Mouse (Mus musculus) liver, embryonic 14.5 days (tissue): Measurements from ENCODE around the gene Wnt7a. TPM values are rescaled to one million over a fixed set of nuclear protein-coding genes. Genes with fewer than 3 reads are reported as not detected.

ENCODE experiments used
- ATAC-seq: fragments of 200-750 bp; cut with Nextera tagmentation; 2 replicates; pipeline ENCODE4 v1.8.0; 2017; ENCODE audit warnings: moderate number of reproducible peaks, mild to moderate bottlenecking, moderate library complexity; ENCODE audit not compliant: insufficient read depth
- DNase-seq, 3 experiments: peaks; one replicate each; pipeline ENCODE4 v3.0.0-alpha.2; 2012 to 2013; ENCODE audit warnings: low read depth in 3 of 3, low spot score in 3 of 3
- H3K27ac ChIP-seq: fragments of 300-500 bp; sonication (generic); 2 replicates; pipeline ENCODE4 v1.5.1; 2014; ENCODE audit warnings: moderate library complexity, mild to moderate bottlenecking, control low read depth, inconsistent platforms
- H3K27me3 ChIP-seq: fragments of 300-500 bp; sonication (generic); 2 replicates; pipeline ENCODE4 v1.6.1; 2014; ENCODE audit warnings: mild to moderate bottlenecking, low read length, moderate library complexity; ENCODE audit not compliant: control insufficient read depth, insufficient read depth
- H3K36me3 ChIP-seq: fragments of 300-500 bp; sonication (generic); replicated peaks from 2 replicates; pipeline ENCODE4 v1.6.1; 2014; ENCODE audit warnings: low read depth; ENCODE audit not compliant: control insufficient read depth, insufficient read depth
- H3K4me1 ChIP-seq, 2 experiments: fragments of 200-500 bp in 1 of 2; fragments of 300-500 bp in 1 of 2; sonication (generic) in 1 of 2; replicated peaks; 2 replicates each; pipeline ENCODE4 v1.6.1; 2012 to 2014; ENCODE audit warnings: antibody characterized with exemption in 1 of 2, inconsistent platforms in 1 of 2, low read length in 1 of 2; ENCODE audit not compliant: control insufficient read depth in 2 of 2, insufficient read depth in 2 of 2
- H3K4me2 ChIP-seq: fragments of 300-500 bp; sonication (generic); 2 replicates; pipeline ENCODE4 v1.6.1; 2014; ENCODE audit warnings: low read depth, mild to moderate bottlenecking, control low read depth, moderate library complexity
- H3K4me3 ChIP-seq, 2 experiments: fragments of 200-500 bp in 1 of 2; fragments of 300-500 bp in 1 of 2; sonication (generic) in 1 of 2; 2 replicates each; pipeline ENCODE4 v1.5.1; 2012 to 2014; ENCODE audit warnings: low read depth in 2 of 2, low read length in 2 of 2, mild to moderate bottlenecking in 2 of 2, control low read depth in 1 of 2, inconsistent platforms in 1 of 2, moderate library complexity in 1 of 2; ENCODE audit not compliant: insufficient read depth in 1 of 2
- H3K9ac ChIP-seq: fragments of 300-500 bp; sonication (generic); replicated peaks from 2 replicates; pipeline ENCODE4 v1.6.1; 2014; ENCODE audit warnings: mild to moderate bottlenecking, control low read depth, moderate library complexity
- H3K9me3 ChIP-seq: fragments of 300-500 bp; sonication (generic); 2 replicates; pipeline ENCODE4 v1.6.1; 2016; ENCODE audit warnings: low read length, mixed read lengths; ENCODE audit not compliant: control insufficient read depth
- CTCF ChIP-seq: IDR thresholded peaks from 2 replicates; pipeline ENCODE4 v1.5.1; 2016; ENCODE audit warnings: antibody characterized with exemption, low read depth, control low read depth
- EP300 ChIP-seq: IDR thresholded peaks from 2 replicates; pipeline ENCODE4 v1.6.1; 2016; ENCODE audit warnings: antibody characterized with exemption, low read depth
- WGBS: fragments of 180-500 bp; shearing (Covaris S2); extraction: QIAGEN DNeasy Blood & Tissue Kit; methylation state at CpG from one replicate; pipeline ENCODE4 v1.1.7; 2014; ENCODE audit not compliant: insufficient replicate concordance; 5-methylcytosine and 5-hydroxymethylcytosine counted together
- polyA plus RNA-seq, 2 experiments: library from polyadenylated mRNA; depleted of rRNA in 1 of 2; stranded (reverse) in 1 of 2; unstranded in 1 of 2; fragments of >200 nt; fragmentation: Nextera tagmentation in 1 of 2; extraction: Ambion mirVana in 1 of 2; gene quantifications; 2 replicates each; pipeline versions ENCODE4 v1.2.1 to v1.2.3; 2012 to 2014

The Wnt7a gene
- polyA plus RNA-seq (2012; rRNA removed) (0.01 TPM in 1 of 2 replicates, not detected in the other), polyA plus RNA-seq (2014; fragmentation: Nextera tagmentation; extraction: Ambion mirVana) (not detected in 2 replicates)

DNA sequence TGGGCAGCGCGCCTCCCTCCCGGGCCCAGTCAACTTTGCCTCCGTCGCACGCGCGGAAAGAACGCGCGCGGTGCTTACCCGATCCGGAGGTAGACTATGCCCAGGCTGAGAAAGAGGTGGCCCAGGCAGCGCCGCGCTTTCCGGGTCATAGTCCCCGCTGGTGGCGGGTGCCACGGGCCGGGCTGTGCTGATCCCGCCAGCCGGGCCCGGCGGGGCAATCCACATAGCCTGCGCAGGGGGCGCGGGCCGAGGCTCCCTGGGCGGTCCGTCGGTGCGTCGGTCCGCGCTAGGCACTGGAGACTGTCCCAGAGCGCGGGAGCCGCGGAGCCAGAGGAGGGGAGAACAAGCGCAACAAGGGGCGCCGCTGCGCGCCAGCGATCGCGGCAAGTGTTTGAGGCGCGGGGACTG lies at the start of gene Wnt7a:
Wnt7a (minus strand) TSS at position 403 of the 408 bp plus-strand sequence.
- Histone ChIP-seq H3K36me3 (no peaks in the 10 kb centered on the region), H3K4me1 (no peaks in the 10 kb centered on the region), H3K9me3 (no peaks in the 10 kb centered on the region), H3K27ac (no peak within 1 kb of the TSS), H3K4me3 (peak within 1 kb of the TSS in 1 of 2 experiments; percentile 32; a peak in 2 of 4 replicates), H3K9ac (no peak within 1 kb of the TSS), H3K27me3 (peaks cover 39% of the 10 kb centered on the region), H3K4me2 (peak within 1 kb of the TSS; percentile 45)
- DNase-seq (no peak), ATAC-seq (no peak)
- no peak for TF ChIP-seq CTCF
- TF ChIP-seq EP300, result no peak
- under 1% methylated on average over 50 of the region's 51 CpGs for WGBS

DNA sequence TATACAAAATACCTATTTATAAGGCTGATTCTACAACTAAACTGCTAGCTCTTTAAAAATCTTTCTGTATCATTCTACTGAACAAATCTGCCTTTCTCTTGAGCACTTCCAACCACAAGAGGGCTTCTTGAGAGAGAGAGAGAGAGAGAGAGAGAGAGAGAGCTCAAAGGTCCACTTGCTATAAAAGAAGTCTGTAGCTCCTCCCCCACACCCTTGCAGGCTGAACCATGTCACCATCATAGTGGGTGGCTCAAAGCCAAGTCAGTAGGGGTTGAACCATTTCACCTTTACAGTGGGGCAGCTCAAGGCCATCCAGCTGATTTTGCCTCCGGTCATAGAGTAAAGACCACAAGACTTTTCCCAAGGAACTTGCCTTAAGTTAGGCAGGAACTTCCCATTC lies 48.3 kb upstream of the Wnt7a start:
- Histone ChIP-seq H3K4me3 (no peak overlapping the region), H3K4me2 (no peak overlapping the region), H3K4me1 (no peaks in the 10 kb centered on the region; a peak in 1 of 4 replicates), H3K27ac (no peak overlapping the region), H3K9me3 (no peaks in the 10 kb centered on the region), H3K9ac (no peak overlapping the region), H3K27me3 (no peaks in the 10 kb centered on the region), H3K36me3 (peaks cover 5% of the 10 kb centered on the region)
- ATAC-seq, result no peak
- no peak for DNase-seq
- WGBS, result 57% methylated on average over 1 of the region's 1 CpGs
- TF ChIP-seq CTCF (no peak), EP300 (no peak)

DNA sequence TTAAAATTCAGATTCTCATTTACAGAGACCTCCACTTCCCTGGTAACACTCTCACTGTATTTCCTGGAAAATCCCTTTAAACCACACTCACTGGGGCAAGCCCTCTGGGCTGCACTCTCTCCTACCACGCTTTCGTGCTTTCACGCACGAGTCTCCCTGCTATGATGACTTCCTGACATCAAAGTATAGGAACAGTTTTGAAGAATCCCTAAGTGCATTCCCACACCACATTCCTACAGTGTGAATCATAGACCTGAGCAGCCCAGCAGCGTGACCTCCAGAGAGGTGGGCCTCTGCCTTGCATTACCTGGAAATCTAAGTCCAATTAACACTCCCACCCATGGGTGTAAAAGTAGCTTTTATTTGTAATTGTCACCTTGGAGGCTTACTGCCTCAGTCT lies 43.4 kb upstream of the Wnt7a start:
- H3K4me3 ChIP-seq, result no peak overlapping the region
- no peaks in the 10 kb centered on the region for H3K36me3 ChIP-seq
- H3K4me1 ChIP-seq, result peaks cover 5 to 8% of the 10 kb centered on the region in 2 experiments; a peak in 3 of 4 replicates
- no peaks in the 10 kb centered on the region for H3K9me3 ChIP-seq
- no peak for TF ChIP-seq CTCF
- no peak for TF ChIP-seq EP300
- WGBS, result 47% methylated on average over 5 of the region's 5 CpGs
- H3K9ac ChIP-seq, result no peak overlapping the region
- no peaks in the 10 kb centered on the region for H3K27me3 ChIP-seq
- ATAC-seq, result no peak
- H3K4me2 ChIP-seq, result no peak overlapping the region
- H3K27ac ChIP-seq, result no peak overlapping the region
- no peak for DNase-seq

DNA sequence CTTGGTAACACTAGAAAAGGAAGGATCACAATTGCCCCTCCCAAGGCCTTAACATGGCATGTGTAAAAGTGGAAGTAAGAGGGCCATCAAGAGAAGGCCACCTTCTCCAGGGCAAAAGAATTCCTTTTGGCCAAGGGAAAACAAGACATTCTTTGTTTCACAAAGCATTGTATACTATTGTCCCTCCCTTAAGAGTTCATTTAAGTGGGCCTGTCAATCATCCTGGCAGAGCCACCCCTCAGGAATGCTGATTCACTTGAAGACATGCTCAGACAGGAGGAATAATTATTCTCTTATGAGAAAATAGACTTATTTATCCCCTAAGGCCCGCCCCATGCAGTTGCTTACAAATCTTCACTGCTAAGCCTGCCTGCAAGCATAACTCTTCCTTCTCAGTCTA lies 40.9 kb upstream of the Wnt7a start:
- peaks cover 5 to 13% of the 10 kb centered on the region in 2 experiments; a peak in 3 of 4 replicates for H3K4me1 ChIP-seq
- H3K4me2 ChIP-seq, result no peak overlapping the region
- H3K9ac ChIP-seq, result no peak overlapping the region
- H3K27me3 ChIP-seq, result no peaks in the 10 kb centered on the region; the same call in 1 of the 2 replicates
- H3K9me3 ChIP-seq, result no peaks in the 10 kb centered on the region
- ATAC-seq (no peak), DNase-seq (no peak)
- no peak overlapping the region for H3K4me3 ChIP-seq
- WGBS, result 37% methylated on average over 1 of the region's 1 CpGs
- H3K36me3 ChIP-seq, result no peaks in the 10 kb centered on the region
- H3K27ac ChIP-seq, result no peak overlapping the region
- no peak for TF ChIP-seq EP300
- no peak for TF ChIP-seq CTCF

DNA sequence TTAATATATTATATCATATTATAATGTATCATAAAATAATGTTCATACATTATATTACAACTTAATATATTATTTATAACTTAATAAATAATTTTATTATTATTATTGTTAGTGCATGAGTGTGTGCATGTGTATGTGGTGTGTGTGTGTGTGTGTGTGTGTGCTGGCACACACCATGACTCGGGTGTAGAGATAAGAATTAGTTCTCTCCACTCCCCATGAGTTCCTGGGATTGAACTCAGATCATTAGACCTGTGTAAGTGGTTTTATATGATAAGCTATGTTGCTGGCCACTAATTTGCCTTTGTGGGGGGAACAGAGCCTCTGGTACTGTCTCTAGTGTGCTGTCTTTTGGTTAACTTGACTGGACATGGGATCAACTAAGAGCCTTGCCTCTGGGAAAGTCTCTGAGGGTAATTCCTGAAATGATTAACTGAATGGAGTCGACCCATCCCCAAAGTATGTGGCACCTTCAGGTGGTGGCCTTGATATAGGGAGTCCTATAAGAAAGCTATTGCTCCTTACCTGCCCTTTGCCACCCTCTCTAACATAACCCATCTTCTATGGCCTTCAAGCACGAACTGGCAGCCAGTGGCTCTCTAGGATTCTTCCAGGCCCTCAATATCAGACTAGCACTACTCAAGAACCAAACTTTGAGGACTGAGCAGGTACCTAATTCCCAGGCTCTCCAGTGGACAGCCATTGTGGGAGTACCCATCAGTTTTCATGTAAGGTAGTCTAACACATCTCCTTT lies 38.5 kb upstream of the Wnt7a start:
- TF ChIP-seq EP300 (no peak), CTCF (no peak)
- Histone ChIP-seq H3K4me1 (peaks cover 5 to 13% of the 10 kb centered on the region in 2 experiments; a peak in 3 of 4 replicates), H3K27ac (no peak overlapping the region), H3K36me3 (no peaks in the 10 kb centered on the region), H3K9ac (no peak overlapping the region), H3K4me2 (peak overlapping the region; percentile 8; the same call in 1 of the 2 replicates), H3K9me3 (no peaks in the 10 kb centered on the region), H3K4me3 (no peak overlapping the region), H3K27me3 (no peaks in the 10 kb centered on the region; the same call in 1 of the 2 replicates)
- ATAC-seq (peak; percentile 84; the same call in 1 of the 2 replicates), DNase-seq (peak in 2 of 3 experiments; percentile 14 to 36)
- WGBS, result 21% methylated on average over 3 of the region's 3 CpGs
